Mouse (Mus musculus) lung, embryonic 16.5 days (tissue): ENCODE measurements around the gene Spred2. TPM values are rescaled to one million over a fixed set of nuclear protein-coding genes. Genes with fewer than 3 reads are reported as not detected.

Experiments
- ATAC-seq: fragments of 200-750 bp; cut with Nextera tagmentation; 2 replicates; pipeline ENCODE4 v1.8.0; 2017; ENCODE audit warnings: low read depth, mild to moderate bottlenecking, moderate library complexity
- H3K27ac ChIP-seq: fragments of 300-500 bp; sonication (generic); 2 replicates; pipeline ENCODE4 v1.5.1; 2014; ENCODE audit warnings: mild to moderate bottlenecking, control low read depth, low read length
- H3K27me3 ChIP-seq: fragments of 300-500 bp; sonication (generic); 2 replicates; pipeline ENCODE4 v1.6.1; 2014; ENCODE audit warnings: low read depth, low read length, mixed read lengths; ENCODE audit not compliant: control insufficient read depth, insufficient read depth
- H3K36me3 ChIP-seq: fragments of 300-500 bp; sonication (generic); 2 replicates; pipeline ENCODE4 v1.6.1; 2014; ENCODE audit warnings: low read length; ENCODE audit not compliant: control insufficient read depth, insufficient read depth
- H3K4me1 ChIP-seq: fragments of 300-500 bp; sonication (generic); replicated peaks from 2 replicates; pipeline ENCODE4 v1.6.1; 2014; ENCODE audit warnings: low read length, mixed read lengths; ENCODE audit not compliant: control insufficient read depth, insufficient read depth
- H3K4me2 ChIP-seq: fragments of 300-500 bp; sonication (generic); 2 replicates; pipeline ENCODE4 v1.6.1; 2014; ENCODE audit warnings: low read depth, low read length, control low read depth
- H3K4me3 ChIP-seq: fragments of 300-500 bp; sonication (generic); 2 replicates; pipeline ENCODE4 v1.5.1; 2014; ENCODE audit warnings: mild to moderate bottlenecking, low read length, control low read depth
- H3K9ac ChIP-seq: fragments of 300-500 bp; sonication (generic); 2 replicates; pipeline ENCODE4 v1.6.1; 2014; ENCODE audit warnings: low read length, control low read depth
- H3K9me3 ChIP-seq: fragments of 300-500 bp; sonication (generic); 2 replicates; pipeline ENCODE4 v1.6.1; 2016; ENCODE audit warnings: low read length; ENCODE audit not compliant: control insufficient read depth
- WGBS: fragments of 180-500 bp; shearing (Covaris S2); extraction: QIAGEN DNeasy Blood & Tissue Kit; methylation state at CpG from one replicate; pipeline ENCODE4 v1.1.7; 2014; 5-methylcytosine and 5-hydroxymethylcytosine counted together
- polyA plus RNA-seq: library from polyadenylated mRNA; unstranded; fragments of >200 nt; fragmentation: Nextera tagmentation; extraction: Ambion mirVana; gene quantifications from 2 replicates; pipeline ENCODE4 v1.2.1, GENCODE M21; 2015

Gene Spred2
- polyA plus RNA-seq, 1 experiment from 2014 or later: 5.7 TPM

DNA sequence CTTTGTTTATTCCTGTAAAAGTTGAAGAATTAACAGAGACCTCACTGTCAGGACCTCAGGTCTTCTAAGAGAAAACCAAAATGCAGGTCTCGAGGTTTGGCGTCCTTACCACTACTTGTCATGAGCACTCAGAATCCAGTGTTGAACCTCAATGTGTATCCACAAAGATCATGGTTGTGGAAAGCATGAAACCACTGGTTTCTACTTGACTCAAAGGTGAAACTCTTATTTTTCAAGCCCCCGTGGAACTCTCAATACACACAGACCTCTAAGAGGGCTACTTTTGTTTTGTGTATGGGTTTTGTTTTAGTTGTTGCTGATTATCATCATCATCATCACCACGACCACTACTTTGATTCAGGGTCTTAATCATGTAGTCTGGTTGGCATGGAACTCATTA lies 2.0 kb upstream of the Spred2 start:
- no peak for ATAC-seq
- Histone ChIP-seq H3K36me3 (no peaks in the 10 kb centered on the region), H3K4me1 (peaks cover 18% of the 10 kb centered on the region), H3K9me3 (no peaks in the 10 kb centered on the region), H3K4me2 (no peak overlapping the region), H3K27ac (no peak overlapping the region), H3K9ac (no peak overlapping the region), H3K4me3 (no peak overlapping the region), H3K27me3 (no peaks in the 10 kb centered on the region)
- WGBS: 91% methylated on average over 4 of the region's 4 CpGs

DNA sequence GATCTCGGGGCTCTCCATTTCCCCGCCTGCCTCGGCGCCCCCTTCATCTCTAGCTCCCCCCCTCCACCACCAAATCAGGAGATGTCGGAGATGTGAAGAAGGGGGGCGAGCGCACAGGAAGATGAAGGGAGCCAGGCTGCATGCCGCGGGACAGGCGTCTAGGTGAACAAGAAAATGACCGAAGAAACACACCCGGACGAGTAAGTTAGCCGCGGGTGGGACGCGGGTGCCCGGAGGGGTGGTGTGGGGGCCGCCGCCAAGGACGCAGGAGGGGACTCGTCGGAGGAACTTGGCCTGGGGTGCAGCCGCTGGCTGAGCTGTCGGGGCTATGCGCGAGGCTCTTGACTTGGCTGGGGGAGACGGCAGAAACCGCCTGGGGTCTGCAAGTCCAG lies 578 bp downstream of the Spred2 start:
- Histone ChIP-seq H3K27ac (peak overlapping the region; percentile 96), H3K4me1 (peaks cover 18% of the 10 kb centered on the region), H3K4me2 (peak overlapping the region; percentile 87), H3K27me3 (no peaks in the 10 kb centered on the region; the same call in 1 of the 2 replicates), H3K9me3 (no peaks in the 10 kb centered on the region), H3K4me3 (peak overlapping the region; percentile 89), H3K9ac (peak overlapping the region; percentile 92), H3K36me3 (no peaks in the 10 kb centered on the region)
- under 1% methylated on average over 29 of the region's 29 CpGs for WGBS
- ATAC-seq: peak; percentile 15

DNA sequence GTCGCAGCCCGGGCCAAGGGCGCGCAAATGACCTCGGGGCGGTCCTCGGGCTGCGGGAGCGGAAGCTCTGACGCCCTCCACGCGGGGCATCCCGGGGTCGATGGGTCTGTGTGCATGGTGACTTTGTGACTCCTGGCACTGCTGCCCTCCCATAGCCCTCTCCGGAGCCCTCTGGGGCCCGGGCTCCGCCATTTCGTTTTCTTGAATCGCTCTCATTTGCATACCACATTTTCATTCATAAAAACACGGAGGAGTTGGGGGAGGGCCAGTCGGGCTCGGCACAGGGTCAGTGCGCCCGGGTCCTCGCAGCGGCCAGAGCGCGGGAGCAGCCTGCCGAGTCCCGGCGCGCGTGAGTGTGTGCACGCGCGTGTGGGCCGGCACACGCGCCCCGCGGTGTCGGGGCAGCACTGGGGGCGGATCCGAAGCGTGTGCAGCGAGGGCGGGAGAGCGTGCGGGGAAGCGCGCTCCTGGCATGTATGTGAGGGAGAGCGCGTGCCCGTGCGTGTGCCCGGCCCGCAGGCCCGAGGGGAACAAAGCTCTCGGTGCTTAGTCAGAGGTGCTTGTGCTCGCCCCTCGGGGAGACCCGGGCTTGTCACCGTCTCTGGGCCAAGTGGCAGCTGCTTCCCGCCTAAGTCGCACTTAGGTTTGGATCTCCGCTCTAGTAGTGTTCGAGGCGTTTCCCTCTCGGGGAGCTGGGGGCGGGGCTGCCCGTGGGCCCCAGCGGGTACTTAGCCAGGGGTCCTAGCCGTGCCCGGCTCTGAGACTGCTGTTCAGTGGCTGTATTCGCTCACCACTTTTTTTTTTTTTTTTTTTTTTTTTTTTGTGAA lies 1.2 kb downstream of the Spred2 start:
- Histone ChIP-seq H3K4me2 (peak overlapping the region; percentile 87), H3K9ac (peak overlapping the region; percentile 92), H3K36me3 (no peaks in the 10 kb centered on the region), H3K4me1 (peaks cover 20% of the 10 kb centered on the region), H3K9me3 (no peaks in the 10 kb centered on the region), H3K27me3 (no peaks in the 10 kb centered on the region; the same call in 1 of the 2 replicates), H3K27ac (peak overlapping the region; percentile 96), H3K4me3 (peak overlapping the region; percentile 89)
- under 1% methylated on average over 70 of the region's 75 CpGs for WGBS
- peak; percentile 60 for ATAC-seq

GRCm38 (mm10) chr11:19925976-19926842 lies 2.0 kb downstream of the Spred2 start:
- peak; percentile 41 for ATAC-seq
- Histone ChIP-seq H3K9ac (peak overlapping the region; percentile 92), H3K9me3 (no peaks in the 10 kb centered on the region), H3K4me2 (peak overlapping the region; percentile 87), H3K4me3 (peak overlapping the region; percentile 89), H3K27ac (peak overlapping the region; percentile 96), H3K36me3 (no peaks in the 10 kb centered on the region), H3K27me3 (no peaks in the 10 kb centered on the region; the same call in 1 of the 2 replicates), H3K4me1 (peaks cover 17% of the 10 kb centered on the region)
- WGBS: 5% methylated on average over 15 of the region's 15 CpGs

- H3K27ac ChIP-seq: no peak overlapping the region
These were observed 2.6 kb downstream of the Spred2 start for GRCm38 (mm10) chr11:19926843-19927120.

DNA sequence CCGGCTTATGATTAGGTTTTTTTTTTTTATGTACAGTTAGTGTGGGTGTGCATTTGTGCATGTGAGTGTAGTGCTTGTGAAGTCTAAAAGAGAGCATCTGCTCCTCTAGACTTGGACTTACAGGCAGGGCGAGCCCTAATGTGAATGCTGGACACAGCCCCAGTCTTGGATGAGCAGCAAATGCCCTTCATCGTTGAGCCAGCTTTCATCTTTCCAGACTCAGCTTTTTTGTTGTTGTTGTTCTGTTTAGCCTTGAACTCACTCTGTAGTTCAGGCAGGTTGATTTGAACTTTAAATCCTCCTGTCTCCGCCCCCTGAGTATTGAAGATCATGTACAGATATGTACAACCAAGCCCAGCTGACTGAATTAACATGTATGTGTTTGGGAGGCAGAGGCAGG lies 4.5 kb downstream of the Spred2 start:
- Histone ChIP-seq H3K9ac (no peak overlapping the region), H3K9me3 (no peaks in the 10 kb centered on the region), H3K27ac (no peak overlapping the region), H3K4me1 (peaks cover 17% of the 10 kb centered on the region), H3K27me3 (no peaks in the 10 kb centered on the region; the same call in 1 of the 2 replicates), H3K36me3 (no peaks in the 10 kb centered on the region), H3K4me3 (no peak overlapping the region), H3K4me2 (no peak overlapping the region)
- no peak for ATAC-seq
- 89% methylated on average over 4 of the region's 4 CpGs for WGBS

More at GRCm38 (mm10) chr11:19926843-19927120, 2.6 kb downstream of the Spred2 start:
- Histone ChIP-seq H3K4me3 (no peak overlapping the region), H3K36me3 (no peaks in the 10 kb centered on the region), H3K9ac (no peak overlapping the region), H3K27me3 (no peaks in the 10 kb centered on the region; the same call in 1 of the 2 replicates), H3K4me1 (peaks cover 17% of the 10 kb centered on the region), H3K9me3 (no peaks in the 10 kb centered on the region), H3K4me2 (no peak overlapping the region; the same call in 1 of the 2 replicates)
- WGBS: 58% methylated on average over 2 of the region's 2 CpGs
- ATAC-seq: no peak

- Histone ChIP-seq H3K9me3 (no peaks in the 10 kb centered on the region), H3K4me2 (no peak overlapping the region), H3K4me1 (peaks cover 17% of the 10 kb centered on the region), H3K27ac (no peak overlapping the region), H3K36me3 (no peaks in the 10 kb centered on the region), H3K4me3 (no peak overlapping the region), H3K9ac (no peak overlapping the region), H3K27me3 (no peaks in the 10 kb centered on the region; the same call in 1 of the 2 replicates)
- ATAC-seq: no peak
- 68% methylated on average over 11 of the region's 11 CpGs for WGBS
These were observed 5.1 kb downstream of the Spred2 start for GRCm38 (mm10) chr11:19929087-19929865.

DNA sequence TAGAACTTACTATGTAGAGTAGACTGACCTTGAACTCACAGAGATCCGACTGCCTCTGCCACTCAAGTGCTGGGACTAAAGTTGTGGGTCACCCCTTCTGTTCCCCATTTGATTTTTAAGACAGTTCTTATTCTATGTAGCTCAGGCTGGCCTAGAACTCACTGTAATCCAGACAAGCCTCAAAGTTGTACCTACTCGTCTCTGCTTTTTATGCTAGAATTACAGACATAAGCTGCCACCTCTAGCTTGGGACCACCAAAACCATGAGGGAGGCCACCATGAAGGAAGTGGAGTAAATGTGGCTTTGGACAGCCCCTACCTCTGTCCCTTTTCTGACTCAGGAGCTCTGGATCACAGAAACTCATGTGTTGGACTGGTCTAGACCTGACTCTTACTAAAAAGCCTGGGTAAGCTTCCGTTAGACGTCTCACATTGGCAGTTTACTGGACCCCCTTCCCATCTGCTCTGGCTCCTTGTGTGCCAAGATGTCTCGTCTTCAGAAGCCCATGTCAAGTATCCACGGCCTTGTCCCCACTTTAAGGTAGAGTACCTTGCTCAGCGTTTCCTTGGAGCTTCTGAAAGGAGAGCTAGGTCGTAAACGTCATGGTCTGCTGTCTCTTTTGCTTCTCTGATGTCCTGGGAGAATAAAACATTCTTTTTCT lies 7.5 kb downstream of the Spred2 start:
- no peak overlapping the region for H3K9ac ChIP-seq
- no peaks in the 10 kb centered on the region; the same call in 1 of the 2 replicates for H3K27me3 ChIP-seq
- no peak for ATAC-seq
- peaks cover 17% of the 10 kb centered on the region for H3K4me1 ChIP-seq
- no peak overlapping the region for H3K4me3 ChIP-seq
- H3K27ac ChIP-seq: no peak overlapping the region
- H3K4me2 ChIP-seq: no peak overlapping the region
- 90% methylated on average over 9 of the region's 9 CpGs for WGBS
- no peaks in the 10 kb centered on the region for H3K36me3 ChIP-seq
- no peaks in the 10 kb centered on the region for H3K9me3 ChIP-seq
